Mouse (Mus musculus): ENCODE data around the gene Bnip2. TPM values are rescaled to one million over a fixed set of nuclear protein-coding genes. Genes with fewer than 3 reads are reported as not detected.

The Bnip2 gene
- polyA plus RNA-seq, 1 experiment from 2014 or later: 76.1 TPM

DNA sequence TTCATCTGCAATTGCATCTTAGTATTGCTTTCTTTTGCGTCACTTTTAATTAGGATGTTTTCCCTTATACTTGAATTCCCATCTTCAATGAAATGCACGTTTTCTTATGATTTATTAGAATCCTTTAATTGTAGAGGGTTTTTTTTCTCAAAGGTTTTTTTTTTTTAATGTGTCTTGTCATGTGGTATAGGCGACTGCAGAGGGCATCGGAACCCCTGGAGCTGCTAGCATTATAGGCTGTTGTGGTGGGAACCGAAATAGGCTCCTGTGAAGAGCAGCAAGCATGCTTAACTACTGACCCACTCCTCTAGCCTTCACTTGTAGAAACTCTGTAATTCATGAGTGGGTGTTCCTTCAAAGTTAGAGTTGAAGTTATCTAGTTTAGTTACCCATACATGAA, 1.1 kb downstream of the Bnip2 start:
- Histone ChIP-seq H3K9ac (peak overlapping the region; percentile 99), H3K9me3 (no peaks in the 10 kb centered on the region), H3K4me3 (peak overlapping the region; percentile 95), H3K36me3 (peaks cover 12% of the 10 kb centered on the region), H3K4me1 (replicated peaks) (peaks cover 34% of the 10 kb centered on the region), H3K27me3 (no peaks in the 10 kb centered on the region), H3K4me2 (peak overlapping the region; percentile 76), H3K27ac (replicated peaks) (0 out of 2 replicates have a peak overlapping the region, but pooled peaks have one; percentile 95)
- WGBS: 17% methylated on average over 5 of the region's 5 CpGs
- ATAC-seq (ENCODE audit: low read depth): no peak

DNA sequence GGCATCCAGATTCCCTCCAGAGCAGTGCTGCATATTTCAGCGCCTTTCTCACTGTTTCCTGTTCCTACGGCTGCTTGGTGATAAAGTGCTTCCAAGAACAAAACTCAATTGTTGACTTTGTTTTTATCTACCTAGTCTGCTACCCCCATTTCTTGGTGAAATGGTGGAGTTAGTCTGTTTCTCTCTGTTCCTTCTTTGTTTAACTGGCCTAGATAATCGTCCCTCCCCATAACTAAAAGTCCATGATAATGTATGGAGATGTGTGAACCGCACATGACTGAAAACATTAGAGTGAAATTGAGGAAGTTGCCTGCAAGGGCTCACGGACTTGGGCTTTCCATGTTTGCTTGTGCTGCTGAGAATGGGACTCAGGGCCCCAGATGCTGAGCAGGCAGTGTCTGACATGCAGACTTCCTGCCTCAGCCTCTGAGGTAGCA, 3.6 kb downstream of the Bnip2 start:
- WGBS: 74% methylated on average over 5 of the region's 5 CpGs
- Histone ChIP-seq H3K27ac (replicated peaks) (no peak overlapping the region), H3K9ac (no peak overlapping the region), H3K36me3 (peaks cover 32% of the 10 kb centered on the region), H3K4me3 (no peak overlapping the region), H3K9me3 (no peaks in the 10 kb centered on the region), H3K4me2 (no peak overlapping the region), H3K27me3 (no peaks in the 10 kb centered on the region), H3K4me1 (replicated peaks) (peaks cover 34% of the 10 kb centered on the region)
- ATAC-seq (ENCODE audit: low read depth): no peak

GRCm38 (mm10) chr9:69993479-69993878, 4.2 kb downstream of the Bnip2 start:
- 83% methylated on average over 1 of the region's 1 CpGs for WGBS
- H3K4me1 ChIP-seq (replicated peaks): peaks cover 34% of the 10 kb centered on the region

DNA sequence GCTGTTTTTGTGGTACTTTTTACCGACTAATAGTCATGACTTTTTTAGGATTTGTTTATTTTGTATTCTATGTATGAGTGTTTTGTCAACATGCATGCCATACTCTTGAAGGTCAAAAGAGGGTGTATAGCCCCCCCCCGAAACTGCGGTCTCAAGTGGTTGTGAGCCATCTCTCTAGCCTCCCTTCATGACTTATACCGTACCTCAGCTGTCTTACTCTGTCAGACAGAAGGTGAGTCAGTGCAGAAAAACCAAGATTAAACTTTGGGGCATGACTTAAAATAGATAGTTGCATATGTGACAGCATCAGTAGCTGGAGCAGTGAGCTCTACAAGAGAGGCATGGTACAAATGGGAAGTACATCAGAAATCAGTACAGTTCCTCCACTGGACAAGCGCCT, 5.3 kb downstream of the Bnip2 start:
- H3K9me3 ChIP-seq: no peaks in the 10 kb centered on the region

More at GRCm38 (mm10) chr9:69993479-69993878, 4.2 kb downstream of the Bnip2 start:
- Histone ChIP-seq H3K9ac (no peak overlapping the region), H3K9me3 (no peaks in the 10 kb centered on the region), H3K27me3 (no peaks in the 10 kb centered on the region), H3K4me3 (no peak overlapping the region), H3K36me3 (peaks cover 38% of the 10 kb centered on the region), H3K4me2 (no peak overlapping the region), H3K27ac (replicated peaks) (no peak overlapping the region)
- no peak for ATAC-seq (ENCODE audit: low read depth)

DNA sequence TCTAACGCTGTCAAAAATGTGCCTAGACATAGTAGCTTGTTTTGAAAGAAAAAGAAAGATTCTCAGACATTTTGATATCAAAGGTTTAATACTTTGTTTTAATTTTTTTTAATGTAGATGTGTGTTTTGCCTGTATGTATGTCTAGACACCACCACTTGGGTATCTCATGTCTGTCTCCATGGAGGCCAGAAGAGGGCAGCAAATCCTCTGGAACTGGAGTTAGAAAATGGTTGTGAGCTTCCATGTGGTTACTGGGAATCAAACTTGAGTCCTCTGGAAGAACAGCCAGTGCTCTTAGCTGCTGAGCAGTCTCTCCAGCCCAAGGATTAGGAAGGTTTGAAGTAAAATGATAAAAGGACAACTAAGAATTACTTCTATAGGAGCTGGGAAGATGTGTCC, 10.1 kb downstream of the Bnip2 start:
- H3K4me1 ChIP-seq (replicated peaks): no peaks in the 10 kb centered on the region
- no peak for ATAC-seq (ENCODE audit: low read depth)
- no peaks in the 10 kb centered on the region for H3K9me3 ChIP-seq
- H3K4me2 ChIP-seq: no peak overlapping the region
- H3K9ac ChIP-seq: no peak overlapping the region
- H3K27me3 ChIP-seq: no peaks in the 10 kb centered on the region
- no peak overlapping the region for H3K27ac ChIP-seq (replicated peaks)
- H3K4me3 ChIP-seq: no peak overlapping the region
- WGBS: 75% methylated on average over 1 of the region's 1 CpGs
- H3K36me3 ChIP-seq: peaks cover 84% of the 10 kb centered on the region

More for the DNA sequence above, 5.3 kb downstream of the Bnip2 start:
- H3K4me2 ChIP-seq: no peak overlapping the region
- no peak for ATAC-seq (ENCODE audit: low read depth)
- no peak overlapping the region for H3K4me3 ChIP-seq
- H3K4me1 ChIP-seq (replicated peaks): peaks cover 30% of the 10 kb centered on the region
- H3K36me3 ChIP-seq: peaks cover 49% of the 10 kb centered on the region
- H3K27ac ChIP-seq (replicated peaks): no peak overlapping the region
- 96% methylated on average over 5 of the region's 5 CpGs for WGBS
- no peaks in the 10 kb centered on the region for H3K27me3 ChIP-seq
- no peak overlapping the region for H3K9ac ChIP-seq

GRCm38 (mm10) chr9:70003516-70003915, 14.2 kb downstream of the Bnip2 start:
- no peak overlapping the region for H3K27ac ChIP-seq (replicated peaks)
- H3K4me1 ChIP-seq (replicated peaks): no peaks in the 10 kb centered on the region
- peaks cover 85% of the 10 kb centered on the region for H3K36me3 ChIP-seq
- 88% methylated on average over 10 of the region's 10 CpGs for WGBS
- H3K4me3 ChIP-seq: no peak overlapping the region
- no peak overlapping the region for H3K4me2 ChIP-seq
- H3K27me3 ChIP-seq: no peaks in the 10 kb centered on the region
- H3K9me3 ChIP-seq: no peaks in the 10 kb centered on the region
- H3K9ac ChIP-seq: no peak overlapping the region
- no peak for ATAC-seq (ENCODE audit: low read depth)

DNA sequence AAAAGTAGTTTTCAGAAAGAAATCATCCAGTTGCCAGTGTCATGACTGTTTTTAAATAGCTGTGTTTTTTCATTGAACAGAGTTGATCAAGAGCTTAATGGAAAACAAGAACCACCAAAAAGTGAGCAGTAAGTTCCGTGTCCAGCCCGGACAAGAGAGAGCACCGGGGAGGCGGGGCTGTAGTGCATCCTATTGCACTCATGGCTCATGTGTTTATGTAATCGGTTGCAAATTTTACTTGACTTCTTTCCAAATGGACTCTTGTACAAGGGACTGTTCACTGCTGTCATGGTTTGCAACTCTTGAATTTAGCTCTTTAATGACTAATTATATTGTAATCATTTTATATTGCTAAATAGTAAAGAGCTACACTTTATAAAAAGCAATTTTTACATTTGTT, 17.7 kb downstream of the Bnip2 start:
- no peaks in the 10 kb centered on the region for H3K9me3 ChIP-seq
- H3K4me2 ChIP-seq: no peak overlapping the region
- H3K36me3 ChIP-seq: peaks cover 74% of the 10 kb centered on the region

DNA sequence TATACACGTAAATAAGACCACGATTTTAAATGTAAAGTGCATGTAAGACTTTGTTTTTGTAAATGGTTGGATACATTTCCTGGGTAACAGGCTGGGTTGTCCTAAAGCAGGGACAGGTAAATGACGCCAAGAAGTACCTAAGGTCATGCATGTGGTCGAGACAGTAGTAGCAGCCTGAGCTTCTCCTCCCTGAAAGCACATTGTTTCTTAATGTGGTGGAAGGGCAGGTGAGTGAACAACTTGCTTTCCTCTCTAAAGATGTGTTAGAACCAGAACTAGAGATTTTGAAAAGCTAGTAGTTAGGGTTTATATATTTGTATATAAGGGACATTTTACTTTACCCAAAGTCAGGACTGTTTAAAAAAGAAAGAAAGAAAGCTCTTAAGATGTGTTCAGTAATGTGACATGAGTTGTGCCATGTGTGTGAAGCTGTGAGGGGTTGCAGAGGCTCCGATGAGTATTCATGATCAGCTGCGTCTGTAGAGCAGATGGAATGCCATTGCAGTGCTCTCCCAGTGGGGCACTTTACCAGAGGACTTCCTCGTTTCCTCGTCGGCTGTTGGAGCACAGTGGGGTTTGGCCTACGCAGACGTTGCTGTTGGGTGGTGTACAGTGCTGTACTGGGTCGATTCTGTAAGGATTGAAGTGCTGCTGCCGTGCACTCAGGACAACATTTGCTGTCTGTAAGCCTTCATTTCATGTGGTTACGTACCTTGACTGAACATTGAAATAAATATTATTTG, 18.4 kb downstream of the Bnip2 start:
- no peak for ATAC-seq (ENCODE audit: low read depth)
- H3K27ac ChIP-seq (replicated peaks): no peak overlapping the region
- H3K27me3 ChIP-seq: no peaks in the 10 kb centered on the region
- H3K9me3 ChIP-seq: no peaks in the 10 kb centered on the region
- peaks cover 4% of the 10 kb centered on the region; the same call in 1 of the 2 replicates for H3K4me1 ChIP-seq (replicated peaks)
- no peak overlapping the region for H3K4me2 ChIP-seq
- H3K36me3 ChIP-seq: peaks cover 67% of the 10 kb centered on the region
- no peak overlapping the region for H3K9ac ChIP-seq
- no peak overlapping the region for H3K4me3 ChIP-seq
- WGBS: 73% methylated on average over 14 of the region's 14 CpGs

More for the DNA sequence above, 17.7 kb downstream of the Bnip2 start:
- no peak overlapping the region for H3K4me3 ChIP-seq
- 92% methylated on average over 5 of the region's 5 CpGs for WGBS
- H3K9ac ChIP-seq: no peak overlapping the region
- no peaks in the 10 kb centered on the region for H3K27me3 ChIP-seq
- ATAC-seq (ENCODE audit: low read depth): no peak
- no peak overlapping the region for H3K27ac ChIP-seq (replicated peaks)
- H3K4me1 ChIP-seq (replicated peaks): peaks cover 3% of the 10 kb centered on the region; the same call in 1 of the 2 replicates

DNA sequence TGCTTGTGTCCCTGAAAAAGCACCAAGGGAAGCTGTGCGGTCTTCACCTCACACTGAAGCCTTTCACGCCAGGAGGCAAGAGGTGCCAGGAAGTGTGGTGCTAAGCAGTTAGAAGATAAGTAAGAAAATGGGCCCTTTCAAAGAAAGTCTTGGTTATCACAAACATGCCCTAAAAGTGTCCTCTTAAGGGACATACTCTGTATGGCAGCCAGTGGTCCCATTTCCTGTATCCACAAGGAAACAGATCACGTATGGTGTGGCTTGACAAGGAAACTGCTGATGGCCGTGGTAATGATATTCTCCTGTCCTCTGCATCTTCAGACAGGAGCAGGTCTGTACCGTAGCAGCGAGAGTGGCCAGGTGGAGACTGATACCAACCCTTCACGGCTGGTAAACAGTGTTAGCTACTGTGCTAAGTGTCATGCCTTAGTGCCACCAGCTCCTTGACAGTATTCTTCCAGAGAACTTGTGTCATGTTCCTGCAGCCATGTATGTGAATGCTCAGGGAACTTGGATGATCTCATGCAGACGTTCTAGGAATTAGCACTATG, 20.6 kb downstream of the Bnip2 start:
- WGBS: 91% methylated on average over 8 of the region's 8 CpGs

GRCm38 (mm10) chr9:70010781-70011473, 21.7 kb downstream of the Bnip2 start:
- no peak overlapping the region for H3K4me3 ChIP-seq
- H3K9me3 ChIP-seq: no peaks in the 10 kb centered on the region
- H3K4me1 ChIP-seq (replicated peaks): peaks cover 21% of the 10 kb centered on the region
- H3K9ac ChIP-seq: no peak overlapping the region
- no peak overlapping the region for H3K4me2 ChIP-seq
- no peak for ATAC-seq (ENCODE audit: low read depth)
- WGBS: 97% methylated on average over 5 of the region's 5 CpGs
- peaks cover 41% of the 10 kb centered on the region for H3K36me3 ChIP-seq
- H3K27ac ChIP-seq (replicated peaks): no peak overlapping the region
- H3K27me3 ChIP-seq: no peaks in the 10 kb centered on the region

More for the DNA sequence above, 20.6 kb downstream of the Bnip2 start:
- Histone ChIP-seq H3K4me2 (no peak overlapping the region), H3K36me3 (peaks cover 50% of the 10 kb centered on the region), H3K27me3 (no peaks in the 10 kb centered on the region), H3K27ac (replicated peaks) (no peak overlapping the region), H3K9me3 (no peaks in the 10 kb centered on the region), H3K4me1 (replicated peaks) (peaks cover 21% of the 10 kb centered on the region), H3K4me3 (no peak overlapping the region), H3K9ac (no peak overlapping the region)
- ATAC-seq (ENCODE audit: low read depth): no peak

GRCm38 (mm10) chr9:70011537-70012407, 22.5 kb downstream of the Bnip2 start:
- Histone ChIP-seq H3K9ac (peak overlapping the region; percentile 83), H3K36me3 (peaks cover 35% of the 10 kb centered on the region), H3K27me3 (no peaks in the 10 kb centered on the region), H3K9me3 (no peaks in the 10 kb centered on the region), H3K27ac (replicated peaks) (peak overlapping the region; percentile 69), H3K4me1 (replicated peaks) (peaks cover 21% of the 10 kb centered on the region), H3K4me3 (peak overlapping the region; percentile 67), H3K4me2 (peak overlapping the region; percentile 60)
- 67% methylated on average over 14 of the region's 14 CpGs for WGBS
- ATAC-seq (ENCODE audit: low read depth): peak; percentile 42; the same call in 1 of the 2 replicates

All from neural tube, embryonic 13.5 days (tissue).